Mouse (Mus musculus): Measurements from ENCODE around the gene Tomm20l.
"Not testable (repeated sequence)": the region's sequence is repeated elsewhere in the genome, so short reads cannot be mapped to it uniquely, and the experiment has no call there.

Gene Tomm20l

GRCm38 (mm10) chr12:71111331-71111730 lies at the start of gene Tomm20l:
Gene Tomm20l (plus strand): TSS chr12:71111428.
- DNase-seq (ENCODE audit: low spot score): peak; percentile 27

- no peak for DNase-seq (ENCODE audit: low spot score)
Observed at GRCm38 (mm10) chr12:71069846-71070245, 41.4 kb upstream of the Tomm20l start.

- no peak for DNase-seq (ENCODE audit: low spot score)
Observed at GRCm38 (mm10) chr12:71072048-71072447, 39.2 kb upstream of the Tomm20l start.

- DNase-seq (ENCODE audit: low spot score): no peak
Observed at GRCm38 (mm10) chr12:71073113-71073730, 38.0 kb upstream of the Tomm20l start.

GRCm38 (mm10) chr12:71086331-71086730 lies 24.9 kb upstream of the Tomm20l start:
- DNase-seq (ENCODE audit: low spot score): peak; percentile 3

GRCm38 (mm10) chr12:71104275-71104674 lies 7.0 kb upstream of the Tomm20l start:
- DNase-seq (ENCODE audit: low spot score): not testable (repeated sequence)

GRCm38 (mm10) chr12:71107216-71107771 lies 3.9 kb upstream of the Tomm20l start:
- DNase-seq (ENCODE audit: low spot score): no peak

- no peak for DNase-seq (ENCODE audit: low spot score)
Observed at GRCm38 (mm10) chr12:71113074-71113473, 1.8 kb downstream of the Tomm20l start.

GRCm38 (mm10) chr12:71113675-71114288 lies 2.6 kb downstream of the Tomm20l start:
- no peak for DNase-seq (ENCODE audit: low spot score)

GRCm38 (mm10) chr12:71116411-71116810 lies 5.2 kb downstream of the Tomm20l start:
- peak; percentile 31 for DNase-seq (ENCODE audit: low spot score)

GRCm38 (mm10) chr12:71122731-71123130 lies 11.5 kb downstream of the Tomm20l start:
- no peak for DNase-seq (ENCODE audit: low spot score)

GRCm38 (mm10) chr12:71123286-71123685 lies 12.1 kb downstream of the Tomm20l start:
- no peak for DNase-seq (ENCODE audit: low spot score)

GRCm38 (mm10) chr12:71135581-71135980 lies 24.4 kb downstream of the Tomm20l start:
- no peak for DNase-seq (ENCODE audit: low spot score)

GRCm38 (mm10) chr12:71136130-71136973 lies 25.1 kb downstream of the Tomm20l start, which contains the start of the genes Timm9 and 2700049A03Rik:
Gene Timm9 (minus strand): TSS chr12:71136684.
Gene 2700049A03Rik (plus strand): TSS chr12:71136848.
- DNase-seq (ENCODE audit: low spot score): peak; percentile 87

GRCm38 (mm10) chr12:71136974-71137491 lies 25.8 kb downstream of the Tomm20l start:
- DNase-seq (ENCODE audit: low spot score): peak; percentile 84

GRCm38 (mm10) chr12:71137686-71138085 lies 26.5 kb downstream of the Tomm20l start:
- DNase-seq (ENCODE audit: low spot score): no peak

GRCm38 (mm10) chr12:71139258-71139828 lies 28.1 kb downstream of the Tomm20l start:
- no peak for DNase-seq (ENCODE audit: low spot score)

GRCm38 (mm10) chr12:71141189-71141588 lies 30.0 kb downstream of the Tomm20l start:
- no peak for DNase-seq (ENCODE audit: low spot score)

- no peak for DNase-seq (ENCODE audit: low spot score)
Observed at GRCm38 (mm10) chr12:71147641-71148040, 36.4 kb downstream of the Tomm20l start.

- no peak for DNase-seq (ENCODE audit: low spot score)
Observed at GRCm38 (mm10) chr12:71148801-71149200, 37.6 kb downstream of the Tomm20l start.

- no peak for DNase-seq (ENCODE audit: low spot score)
Observed at GRCm38 (mm10) chr12:71149456-71149855, 38.2 kb downstream of the Tomm20l start.

- no peak for DNase-seq (ENCODE audit: low spot score)
Observed at GRCm38 (mm10) chr12:71150167-71150566, 38.9 kb downstream of the Tomm20l start.
